Mouse (Mus musculus): ENCODE results near the gene Plp1. TPM values are rescaled to one million over a fixed set of nuclear protein-coding genes. Genes with fewer than 3 reads are reported as not detected.

The Plp1 gene
- total RNA-seq (2014; rRNA removed) (26.9 and 36.3 TPM in 2 replicates), polyA plus RNA-seq (2015; fragmentation: Nextera tagmentation; extraction: Ambion mirVana) (15.4 and 16.4 TPM in 2 replicates)

- no peaks in the 10 kb centered on the region for H3K36me3 ChIP-seq (ENCODE audit: insufficient read depth)
- no peak within 1 kb of the TSS for H3K4me2 ChIP-seq (ENCODE audit: low read depth)
- no peak for TF ChIP-seq CTCF (IDR thresholded peaks at IDR 0.05; ENCODE audit: low read depth)
- no peaks in the 10 kb centered on the region for H3K4me1 ChIP-seq (ENCODE audit: insufficient read depth)
- ATAC-seq (no peak), DNase-seq (no peak)
- 0% methylated on average over 1 of the region's 1 CpGs for WGBS
- no peaks in the 10 kb centered on the region for H3K9me3 ChIP-seq (ENCODE audit: low read length)
- H3K4me3 ChIP-seq (ENCODE audit: low read depth, low read length): no peak within 1 kb of the TSS
- no peak within 1 kb of the TSS for H3K27ac ChIP-seq (ENCODE audit: low read depth, low read length)
- no peaks in the 10 kb centered on the region for H3K27me3 ChIP-seq (ENCODE audit: insufficient read depth, low read length)
- no peak within 1 kb of the TSS for H3K9ac ChIP-seq
These were observed at the start of gene Plp1 for GRCm38 (mm10) chrX:136822371-136822770. TSS of gene Plp1 (plus strand) at chrX:136822671.

- no peaks in the 10 kb centered on the region for H3K27me3 ChIP-seq (ENCODE audit: insufficient read depth, low read length)
- no peaks in the 10 kb centered on the region for H3K36me3 ChIP-seq (ENCODE audit: insufficient read depth)
- no peak for TF ChIP-seq CTCF (IDR thresholded peaks at IDR 0.05; ENCODE audit: low read depth)
- H3K27ac ChIP-seq (ENCODE audit: low read depth, low read length): no peak overlapping the region
- WGBS: 69% methylated on average over 1 of the region's 1 CpGs
- H3K4me3 ChIP-seq (ENCODE audit: low read depth, low read length): no peak overlapping the region
- H3K4me2 ChIP-seq (ENCODE audit: low read depth): no peak overlapping the region
- H3K9ac ChIP-seq: no peak overlapping the region
- H3K4me1 ChIP-seq (ENCODE audit: insufficient read depth): no peaks in the 10 kb centered on the region
- DNase-seq (peak; percentile 5), ATAC-seq (peak; percentile 23; the same call in 1 of the 2 replicates)
- no peaks in the 10 kb centered on the region for H3K9me3 ChIP-seq (ENCODE audit: low read length)
These were observed 49.4 kb upstream of the Plp1 start for GRCm38 (mm10) chrX:136773035-136773434.

- no peak for TF ChIP-seq CTCF (IDR thresholded peaks at IDR 0.05; ENCODE audit: low read depth)
- H3K9me3 ChIP-seq (ENCODE audit: low read length): no peaks in the 10 kb centered on the region
- H3K4me2 ChIP-seq (ENCODE audit: low read depth): no peak overlapping the region
- H3K36me3 ChIP-seq (ENCODE audit: insufficient read depth): no peaks in the 10 kb centered on the region
- WGBS: 82% methylated on average over 3 of the region's 3 CpGs
- ATAC-seq: no peak
- H3K4me3 ChIP-seq (ENCODE audit: low read depth, low read length): no peak overlapping the region
- no peak for DNase-seq
- no peak overlapping the region for H3K27ac ChIP-seq (ENCODE audit: low read depth, low read length)
- H3K9ac ChIP-seq: no peak overlapping the region
- H3K27me3 ChIP-seq (ENCODE audit: insufficient read depth, low read length): no peaks in the 10 kb centered on the region
- no peaks in the 10 kb centered on the region for H3K4me1 ChIP-seq (ENCODE audit: insufficient read depth)
These were observed 44.4 kb upstream of the Plp1 start for GRCm38 (mm10) chrX:136778046-136778445.

GRCm38 (mm10) chrX:136779262-136779661, 43.2 kb upstream of the Plp1 start:
- Histone ChIP-seq H3K9me3 (ENCODE audit: low read length) (no peaks in the 10 kb centered on the region), H3K4me1 (ENCODE audit: insufficient read depth) (no peaks in the 10 kb centered on the region), H3K4me3 (ENCODE audit: low read depth, low read length) (no peak overlapping the region), H3K36me3 (ENCODE audit: insufficient read depth) (no peaks in the 10 kb centered on the region), H3K9ac (no peak overlapping the region), H3K27ac (ENCODE audit: low read depth, low read length) (no peak overlapping the region), H3K27me3 (ENCODE audit: insufficient read depth, low read length) (no peaks in the 10 kb centered on the region), H3K4me2 (ENCODE audit: low read depth) (no peak overlapping the region)
- no peak for DNase-seq
- 56% methylated on average over 2 of the region's 2 CpGs for WGBS
- TF ChIP-seq CTCF (IDR thresholded peaks at IDR 0.05; ENCODE audit: low read depth): no peak
- ATAC-seq: no peak

GRCm38 (mm10) chrX:136780041-136780440, 42.4 kb upstream of the Plp1 start, which contains the start of gene Glra4:
TSS of gene Glra4 (minus strand) at chrX:136780141.
- H3K9ac ChIP-seq: no peak within 1 kb of the TSS
- H3K4me3 ChIP-seq (ENCODE audit: low read depth, low read length): no peak within 1 kb of the TSS
- H3K27me3 ChIP-seq (ENCODE audit: insufficient read depth, low read length): no peaks in the 10 kb centered on the region
- no peaks in the 10 kb centered on the region for H3K9me3 ChIP-seq (ENCODE audit: low read length)
- no peaks in the 10 kb centered on the region for H3K36me3 ChIP-seq (ENCODE audit: insufficient read depth)
- DNase-seq: no peak
- ATAC-seq: no peak
- no peak for TF ChIP-seq CTCF (IDR thresholded peaks at IDR 0.05; ENCODE audit: low read depth)
- WGBS: 76% methylated on average over 3 of the region's 3 CpGs
- H3K4me2 ChIP-seq (ENCODE audit: low read depth): no peak within 1 kb of the TSS
- no peak within 1 kb of the TSS for H3K27ac ChIP-seq (ENCODE audit: low read depth, low read length)
- H3K4me1 ChIP-seq (ENCODE audit: insufficient read depth): no peaks in the 10 kb centered on the region

GRCm38 (mm10) chrX:136789446-136789845, 33.0 kb upstream of the Plp1 start:
- H3K27ac ChIP-seq (ENCODE audit: low read depth, low read length): no peak overlapping the region
- no peak overlapping the region for H3K9ac ChIP-seq
- H3K4me2 ChIP-seq (ENCODE audit: low read depth): no peak overlapping the region
- no peaks in the 10 kb centered on the region for H3K9me3 ChIP-seq (ENCODE audit: low read length)
- H3K4me1 ChIP-seq (ENCODE audit: insufficient read depth): no peaks in the 10 kb centered on the region
- H3K4me3 ChIP-seq (ENCODE audit: low read depth, low read length): no peak overlapping the region
- no peak for DNase-seq
- WGBS: 91% methylated on average over 4 of the region's 4 CpGs
- H3K27me3 ChIP-seq (ENCODE audit: insufficient read depth, low read length): no peaks in the 10 kb centered on the region
- no peak for TF ChIP-seq CTCF (IDR thresholded peaks at IDR 0.05; ENCODE audit: low read depth)
- no peak for ATAC-seq
- no peaks in the 10 kb centered on the region for H3K36me3 ChIP-seq (ENCODE audit: insufficient read depth)

GRCm38 (mm10) chrX:136797223-136797622, 25.2 kb upstream of the Plp1 start:
- ATAC-seq: no peak
- WGBS: 26% methylated on average over 2 of the region's 2 CpGs
- no peak for DNase-seq
- H3K4me1 ChIP-seq (ENCODE audit: insufficient read depth): no peaks in the 10 kb centered on the region
- no peak for TF ChIP-seq CTCF (IDR thresholded peaks at IDR 0.05; ENCODE audit: low read depth)
- H3K27ac ChIP-seq (ENCODE audit: low read depth, low read length): no peak overlapping the region
- no peaks in the 10 kb centered on the region for H3K9me3 ChIP-seq (ENCODE audit: low read length)
- no peaks in the 10 kb centered on the region for H3K36me3 ChIP-seq (ENCODE audit: insufficient read depth)
- H3K4me3 ChIP-seq (ENCODE audit: low read depth, low read length): no peak overlapping the region
- no peak overlapping the region for H3K9ac ChIP-seq
- no peak overlapping the region for H3K4me2 ChIP-seq (ENCODE audit: low read depth)
- H3K27me3 ChIP-seq (ENCODE audit: insufficient read depth, low read length): no peaks in the 10 kb centered on the region
